Mouse (Mus musculus) kidney, postnatal 36 days (tissue): ENCODE results near the gene Tmem151b.

Experiments
- DNase-seq, 2 experiments: peaks; one replicate each; pipeline ENCODE4 v3.0.0; 2021 to 2022; ENCODE audit warnings: mixed read lengths in 2 of 2

The Tmem151b gene

DNA sequence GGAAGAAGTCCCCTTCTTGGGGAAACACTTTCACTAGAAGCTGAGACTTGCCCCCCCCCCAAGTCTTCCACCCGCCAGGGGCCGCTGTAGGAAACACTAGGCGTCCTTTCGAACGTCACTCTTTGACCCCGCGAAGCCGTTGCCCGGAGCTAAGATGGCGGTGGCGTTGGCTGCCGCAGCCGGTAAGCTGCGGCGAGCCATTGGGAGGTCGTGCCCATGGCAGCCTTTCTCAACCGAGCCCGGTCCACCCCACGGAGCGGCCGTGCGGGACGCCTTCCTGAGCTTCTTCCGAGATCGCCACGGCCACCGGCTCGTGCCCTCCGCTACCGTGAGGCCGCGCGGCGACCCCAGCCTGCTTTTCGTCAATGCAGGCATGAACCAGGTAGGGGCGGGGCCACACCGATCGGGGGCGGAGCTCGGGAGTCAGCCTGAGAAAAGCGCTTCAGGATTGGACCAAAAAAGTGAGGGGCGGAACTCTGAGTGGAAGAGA is 42.7 kb downstream of the Tmem151b start, which contains the start of gene Aars2:
Gene Aars2 (plus strand): TSS at position 142 of the 490 bp plus-strand sequence.
- peak; percentile 95 to 99 for DNase-seq

DNA sequence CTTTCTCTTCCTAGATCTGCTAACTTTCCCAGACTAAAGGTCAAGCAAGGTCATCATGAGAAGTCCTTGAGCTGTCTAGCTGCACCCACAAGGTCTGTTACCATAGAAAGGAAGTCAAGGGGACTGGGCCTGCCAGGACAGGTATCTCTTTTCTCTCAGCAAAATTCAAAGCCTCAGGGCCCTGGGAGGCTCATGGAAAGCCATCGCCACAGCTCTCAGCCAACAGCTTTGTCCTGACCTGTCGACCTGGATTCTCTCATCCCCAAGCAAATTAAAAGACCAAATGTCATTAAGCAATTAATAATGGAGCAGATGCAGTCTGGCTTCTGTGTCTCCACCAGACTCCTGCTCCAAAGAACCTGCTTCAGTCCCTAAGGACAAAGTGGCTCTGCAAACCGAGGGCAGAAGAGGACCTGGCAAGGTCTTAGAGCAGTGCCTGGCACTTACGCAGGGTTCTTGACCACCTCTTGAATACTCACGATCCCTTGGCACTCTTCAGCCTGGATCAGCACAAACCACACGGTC is 43.5 kb downstream of the Tmem151b start:
- DNase-seq = no peak

DNA sequence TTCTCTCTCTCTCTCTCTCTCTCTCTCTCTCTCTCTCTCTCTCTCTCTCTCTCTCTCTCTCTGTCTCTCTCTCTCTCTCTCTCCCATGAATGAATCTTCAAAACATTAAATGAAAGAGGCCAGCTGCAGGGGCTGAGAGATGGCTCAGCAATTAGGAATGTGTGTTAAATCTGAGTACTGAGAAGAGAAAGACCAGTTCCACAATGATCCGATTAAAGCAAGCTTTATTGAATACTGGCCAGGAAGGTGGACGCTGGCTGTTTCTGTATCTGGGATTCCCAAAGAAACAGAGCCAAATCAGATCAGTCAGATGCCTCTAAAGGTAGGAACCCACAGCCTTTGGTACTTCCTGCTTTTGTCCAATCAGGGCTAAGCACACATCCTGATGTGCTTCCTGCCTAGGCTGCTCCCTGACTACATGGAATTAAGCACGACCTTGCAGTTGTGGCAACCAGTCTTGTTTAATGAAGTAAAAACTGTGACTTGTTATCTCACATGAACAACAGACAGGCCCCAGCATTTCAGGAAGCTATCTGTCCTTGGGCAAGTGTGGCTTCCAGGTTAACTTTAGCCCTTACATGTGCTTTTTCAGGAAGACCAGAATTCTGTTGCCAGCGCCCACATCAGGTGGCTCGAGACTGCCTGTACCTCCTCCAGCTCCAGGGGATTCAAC is 46.0 kb downstream of the Tmem151b start:
- DNase-seq = no peak

DNA sequence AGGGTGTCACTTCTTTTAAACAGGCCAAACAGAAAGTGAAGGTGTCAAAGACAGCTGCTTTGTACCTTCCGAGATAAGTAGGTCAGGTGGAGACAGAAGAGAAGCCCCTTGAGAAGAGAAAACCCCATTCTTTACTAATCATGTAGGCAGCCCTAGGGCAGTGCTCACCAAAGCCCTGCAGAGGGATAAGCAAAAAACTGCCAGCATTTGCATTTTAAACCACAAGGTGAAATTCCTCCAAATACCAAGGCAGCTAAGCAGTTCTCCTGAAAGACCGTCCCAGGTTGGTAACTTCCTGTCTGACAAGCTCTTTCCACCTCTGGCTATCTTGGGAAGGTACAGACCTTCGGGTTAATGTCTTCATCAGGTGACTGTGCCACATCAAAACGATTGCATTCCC is 47.2 kb downstream of the Tmem151b start:
- DNase-seq = no peak

DNA sequence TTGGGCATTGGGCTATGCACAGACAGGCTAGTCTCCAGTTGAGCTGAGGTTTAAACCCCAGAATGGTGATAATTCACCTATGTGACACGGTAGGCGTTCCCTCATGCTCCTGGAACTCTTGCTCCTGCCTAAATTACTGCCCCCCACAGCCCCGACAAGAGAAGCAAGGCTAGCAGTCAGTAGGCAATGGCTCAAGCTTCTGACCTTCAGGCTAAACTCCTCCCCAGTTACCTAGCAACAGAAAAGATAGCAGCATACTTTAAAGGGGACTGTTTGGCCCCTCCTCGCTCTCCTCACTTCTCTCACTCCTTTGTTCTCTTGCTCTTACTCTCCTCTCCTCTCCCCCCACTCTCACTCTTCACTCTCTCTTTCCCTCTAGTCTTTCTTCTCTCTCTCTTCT is 48.5 kb downstream of the Tmem151b start:
- no peak for DNase-seq

DNA sequence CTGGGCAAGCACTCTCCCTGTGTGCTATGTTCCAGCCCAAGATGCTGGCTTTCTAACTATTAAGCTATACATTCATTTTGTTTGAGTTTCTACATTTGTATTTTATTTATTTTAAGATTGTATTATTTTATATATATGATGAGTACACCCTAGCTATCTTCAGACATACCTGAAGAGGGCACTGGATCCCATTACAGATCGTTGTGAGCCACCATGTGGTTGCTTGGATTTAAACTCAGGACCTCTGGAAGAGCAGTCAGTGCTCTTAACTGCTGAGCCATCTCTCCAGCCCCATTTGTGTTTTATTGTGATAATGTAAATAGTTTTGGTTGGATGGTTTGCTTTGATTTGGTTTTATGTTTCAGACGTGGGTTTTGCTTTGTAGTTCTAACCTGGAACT is 50.0 kb downstream of the Tmem151b start:
- DNase-seq = no peak

DNA sequence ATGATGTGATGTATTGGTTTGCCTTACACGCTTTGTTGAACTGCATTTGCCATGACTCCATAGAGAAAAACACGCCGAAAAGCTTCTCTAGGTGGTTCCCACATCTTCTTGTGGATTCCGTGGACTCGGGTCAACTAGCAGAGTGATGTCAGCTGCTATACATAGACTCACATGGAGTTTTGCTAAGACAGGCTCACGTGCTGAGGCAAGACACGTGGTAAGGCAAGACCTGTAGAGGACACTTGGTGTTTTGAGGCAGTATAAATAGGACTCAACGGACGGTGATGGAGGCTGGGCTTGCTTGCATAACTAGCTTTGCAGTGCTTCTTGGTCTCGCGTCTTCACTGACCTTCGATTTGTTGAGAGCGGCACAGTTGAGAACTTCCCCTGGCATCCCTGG is 51.1 kb downstream of the Tmem151b start:
- no peak for DNase-seq

DNA sequence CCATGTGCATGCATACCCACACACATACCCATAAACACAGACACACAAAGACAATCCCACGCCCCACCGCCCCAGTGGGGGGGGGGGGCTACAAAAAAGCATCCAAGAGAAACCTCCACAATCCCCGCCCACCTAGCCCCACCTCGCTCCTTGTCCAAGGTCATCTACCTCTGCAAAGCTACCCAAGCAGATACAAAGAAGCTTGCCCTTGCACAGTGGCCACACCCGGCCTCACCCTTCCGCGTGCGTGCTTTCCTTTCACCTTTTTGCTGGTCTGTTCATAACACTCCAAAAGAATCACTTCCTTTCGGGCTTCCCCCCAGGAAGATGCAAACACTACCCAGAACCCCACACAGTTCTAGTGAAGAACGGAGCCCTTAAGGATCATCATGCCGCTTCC is 54.1 kb downstream of the Tmem151b start:
- DNase-seq = no peak
